Mouse (Mus musculus) stomach, postnatal 0 days (tissue): ENCODE measurements at regions not wholly inside any gene's neighbourhood (a gene's known extent, or its start where the extent isn't known, plus 50 kb on each side); places are given as distances from the start of the nearest gene placed in this dataset.

Experiments used
- ATAC-seq: fragments of 200-750 bp; cut with Nextera tagmentation; 2 replicates; pipeline ENCODE4 v1.8.0; 2017; ENCODE audit not compliant: low FRiP score, low TSS enrichment
- DNase-seq: peaks from one replicate; pipeline ENCODE4 v3.0.0-alpha.2; 2016; ENCODE audit warnings: low spot score
- H3K27ac ChIP-seq: fragments of 300-500 bp; sonication (generic); replicated peaks from 2 replicates; pipeline ENCODE4 v1.5.1; 2014; ENCODE audit warnings: mild to moderate bottlenecking, control low read depth
- H3K27me3 ChIP-seq: fragments of 300-500 bp; sonication (generic); 2 replicates; pipeline ENCODE4 v1.6.1; 2014; ENCODE audit warnings: low read length; ENCODE audit not compliant: control insufficient read depth, insufficient read depth
- H3K36me3 ChIP-seq: fragments of 300-500 bp; sonication (generic); 2 replicates; pipeline ENCODE4 v1.6.1; 2014; ENCODE audit warnings: low read length, mixed read lengths; ENCODE audit not compliant: control insufficient read depth, insufficient read depth
- H3K4me1 ChIP-seq: fragments of 300-500 bp; sonication (generic); replicated peaks from 2 replicates; pipeline ENCODE4 v1.6.1; 2014; ENCODE audit warnings: antibody characterized with exemption; ENCODE audit not compliant: control insufficient read depth, insufficient read depth
- H3K4me2 ChIP-seq: fragments of 300-500 bp; sonication (generic); replicated peaks from 2 replicates; pipeline ENCODE4 v1.6.1; 2014; ENCODE audit warnings: low read depth, mild to moderate bottlenecking, control low read depth, moderate library complexity
- H3K4me3 ChIP-seq: fragments of 300-500 bp; sonication (generic); 2 replicates; pipeline ENCODE4 v1.5.1; 2014; ENCODE audit warnings: low read depth, low read length, control low read depth
- H3K9ac ChIP-seq: fragments of 300-500 bp; sonication (generic); 2 replicates; pipeline ENCODE4 v1.6.1; 2014; ENCODE audit warnings: mild to moderate bottlenecking, low read length, control low read depth, mixed read lengths
- H3K9me3 ChIP-seq: fragments of 300-500 bp; sonication (generic); 2 replicates; pipeline ENCODE4 v1.6.1; 2016; ENCODE audit warnings: low read length; ENCODE audit not compliant: control insufficient read depth
- CTCF ChIP-seq: IDR thresholded peaks from 2 replicates; pipeline ENCODE4 v1.5.1; 2016; ENCODE audit warnings: antibody characterized with exemption, low read depth, mild to moderate bottlenecking, moderate library complexity
- EP300 ChIP-seq: optimal IDR thresholded peaks from 2 replicates; pipeline ENCODE3; 2016; ENCODE audit warnings: antibody characterized with exemption
- WGBS: fragments of 180-500 bp; shearing (Covaris S2); extraction: QIAGEN DNeasy Blood & Tissue Kit; methylation state at CpG from one replicate; pipeline ENCODE4 v1.1.7; 2014; 5-methylcytosine and 5-hydroxymethylcytosine counted together

GRCm38 (mm10) chr2:80973217-80973616 lies 356.2 kb downstream of the Nup35 start:
- ATAC-seq, result no peak
- Histone ChIP-seq H3K4me2 (no peak overlapping the region), H3K9me3 (no peaks in the 10 kb centered on the region), H3K27me3 (no peaks in the 10 kb centered on the region), H3K4me1 (no peaks in the 10 kb centered on the region), H3K4me3 (no peak overlapping the region), H3K27ac (no peak overlapping the region), H3K36me3 (no peaks in the 10 kb centered on the region), H3K9ac (no peak overlapping the region)
- 80% methylated on average over 2 of the region's 2 CpGs for WGBS
- no peak for TF ChIP-seq EP300
- TF ChIP-seq CTCF, result no peak
- no peak for DNase-seq

- ATAC-seq, result no peak
- Histone ChIP-seq H3K4me2 (no peak overlapping the region), H3K4me3 (no peak overlapping the region), H3K27ac (no peak overlapping the region), H3K4me1 (no peaks in the 10 kb centered on the region), H3K27me3 (no peaks in the 10 kb centered on the region), H3K9me3 (no peaks in the 10 kb centered on the region), H3K9ac (no peak overlapping the region), H3K36me3 (no peaks in the 10 kb centered on the region)
- no peak for TF ChIP-seq CTCF
- no peak for TF ChIP-seq EP300
- WGBS, result 90% methylated on average over 1 of the region's 1 CpGs
- no peak for DNase-seq
Observed at GRCm38 (mm10) chr2:80998296-80998695, 381.3 kb downstream of the Nup35 start.

- no peak for ATAC-seq
- Histone ChIP-seq H3K4me3 (no peak overlapping the region), H3K9me3 (no peaks in the 10 kb centered on the region), H3K4me2 (no peak overlapping the region), H3K27me3 (no peaks in the 10 kb centered on the region), H3K36me3 (no peaks in the 10 kb centered on the region), H3K9ac (no peak overlapping the region), H3K4me1 (no peaks in the 10 kb centered on the region), H3K27ac (no peak overlapping the region)
- no peak for DNase-seq
- 83% methylated on average over 11 of the region's 11 CpGs for WGBS
- TF ChIP-seq EP300 (no peak), CTCF (no peak)
Observed at GRCm38 (mm10) chr2:81007071-81007470, 390.0 kb downstream of the Nup35 start.

- Histone ChIP-seq H3K9me3 (no peaks in the 10 kb centered on the region), H3K27ac (no peak overlapping the region), H3K9ac (no peak overlapping the region), H3K4me2 (no peak overlapping the region), H3K27me3 (no peaks in the 10 kb centered on the region), H3K4me3 (no peak overlapping the region), H3K4me1 (no peaks in the 10 kb centered on the region), H3K36me3 (no peaks in the 10 kb centered on the region)
- TF ChIP-seq EP300 (no peak), CTCF (no peak)
- DNase-seq, result no peak
- 81% methylated on average over 3 of the region's 3 CpGs for WGBS
- ATAC-seq, result no peak
Observed at GRCm38 (mm10) chr2:81023620-81024019, 406.6 kb downstream of the Nup35 start.
